Mouse (Mus musculus) A20 (cell line): Measurements from ENCODE around the gene Atp5l.
"Not testable (repeated sequence)": the region's sequence is repeated elsewhere in the genome, so short reads cannot be mapped to it uniquely, and the experiment has no call there.

Source experiments
- DNase-seq: peaks from one replicate; pipeline ENCODE4 v3.0.0-alpha.2; 2011; ENCODE audit warnings: low read depth, low spot score

Atp5l gene

DNA sequence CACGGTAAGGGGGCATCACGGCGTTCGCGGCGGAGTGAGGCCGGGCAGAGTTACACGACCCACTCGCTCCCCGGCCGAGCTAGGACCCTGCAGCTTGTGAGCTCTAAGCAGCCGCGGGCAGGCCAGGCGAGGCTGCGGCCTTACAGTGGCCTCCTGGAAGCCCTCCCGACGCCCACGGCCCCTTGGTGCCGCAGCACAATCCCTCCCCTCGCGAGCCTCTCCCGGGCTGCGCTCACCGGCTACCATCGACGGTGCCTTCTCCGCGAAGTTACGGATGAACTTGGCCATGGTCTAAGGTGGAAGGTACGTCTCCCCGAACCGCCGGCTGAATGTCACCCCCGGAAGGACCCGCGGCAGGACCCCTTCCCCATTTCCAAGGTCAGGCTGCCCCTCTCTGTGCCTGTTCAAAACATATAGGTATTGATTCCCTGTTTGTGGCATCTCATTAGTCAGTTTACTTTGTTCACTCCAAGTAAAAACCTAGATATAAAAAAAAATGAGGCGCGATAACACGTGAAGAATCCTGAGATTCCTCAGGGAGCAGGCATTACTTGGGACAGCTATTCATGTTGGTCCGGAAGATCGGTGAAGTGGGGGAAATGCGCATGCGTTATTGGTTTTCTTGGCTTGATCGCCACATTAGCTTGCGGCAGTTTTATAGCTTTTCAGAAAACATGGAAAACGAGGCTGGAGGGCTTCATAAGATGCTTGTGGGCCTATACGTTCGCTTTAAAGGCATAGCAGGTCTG is at the start of gene Atp5l:
Atp5l (minus strand) TSS at position 369 of the 749 bp plus-strand sequence.
- DNase-seq, result peak; percentile 96

- DNase-seq, result peak; percentile 26
These were observed 48.9 kb upstream of the Atp5l start for GRCm38 (mm10) chr9:44969450-44969849.

DNA sequence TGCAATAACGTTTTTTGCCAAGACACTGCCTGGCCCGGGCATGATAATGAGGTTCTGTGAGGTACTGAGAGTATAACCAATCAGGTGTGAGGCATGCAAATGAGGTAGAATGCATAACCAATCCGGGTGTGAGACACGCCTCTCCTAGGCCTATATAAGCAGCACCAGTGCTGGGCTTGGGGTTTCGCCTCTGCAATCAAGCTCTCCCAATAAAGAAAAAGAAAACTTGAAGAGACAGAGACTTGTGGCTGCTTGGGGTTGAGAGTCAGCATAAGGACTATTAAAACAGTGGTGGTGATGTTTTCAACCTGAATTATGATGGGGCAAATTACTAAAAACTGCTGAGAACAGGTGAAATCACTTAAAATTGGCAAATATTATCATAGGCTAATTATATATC is 47.2 kb upstream of the Atp5l start:
- DNase-seq, result not testable (repeated sequence)

DNA sequence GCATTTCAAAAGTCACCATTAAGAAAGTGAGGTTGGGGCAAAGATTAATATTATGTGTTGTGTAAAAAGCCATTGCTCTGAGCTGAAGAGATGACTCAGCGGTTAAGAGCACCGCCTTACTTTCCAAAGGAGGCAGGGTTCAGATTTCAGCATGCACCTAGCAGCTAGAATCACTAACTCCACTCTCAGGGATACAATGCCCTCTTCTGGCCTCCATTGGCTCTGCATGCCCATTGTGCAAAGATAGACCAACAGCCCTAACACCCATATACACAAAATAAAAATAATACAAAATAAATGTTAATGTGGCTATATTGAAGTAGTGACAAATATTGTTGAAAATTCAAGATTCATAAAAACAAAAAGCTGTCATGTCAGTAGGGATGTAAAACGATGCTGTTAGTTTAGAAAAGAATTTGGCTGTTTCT is 46.3 kb upstream of the Atp5l start:
- peak; percentile 85 for DNase-seq

DNA sequence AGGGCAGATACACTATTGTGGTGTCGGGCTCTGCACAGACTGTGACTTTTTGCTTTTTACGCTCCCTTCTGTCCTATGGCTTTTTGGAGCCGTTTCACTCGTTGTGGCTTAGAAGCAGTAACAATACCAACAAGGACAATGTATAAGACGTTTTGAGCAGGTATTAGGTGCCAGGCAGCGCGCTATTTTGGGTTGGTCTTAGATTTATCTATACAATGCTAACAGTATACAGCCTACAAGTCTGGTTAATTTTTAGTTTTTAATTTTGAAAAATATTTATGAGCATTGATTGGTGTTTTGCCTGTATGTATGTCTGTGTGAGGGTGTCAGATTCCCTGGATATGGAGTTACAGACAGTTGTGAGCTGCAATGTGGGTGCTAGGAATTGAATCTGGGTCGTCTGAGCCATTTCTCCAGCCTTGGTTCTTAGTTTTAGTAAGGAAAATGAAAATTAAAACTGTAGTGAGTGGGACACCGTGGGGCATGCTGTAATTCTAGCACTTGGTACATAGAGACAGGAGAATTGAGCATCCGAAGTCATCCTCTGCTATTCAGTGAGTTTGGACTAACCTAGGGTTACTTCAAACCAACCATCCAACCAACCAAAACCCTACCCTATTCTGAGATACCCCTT is 45.4 kb upstream of the Atp5l start:
- no peak for DNase-seq

- peak; percentile 99 for DNase-seq
These were observed 44.7 kb upstream of the Atp5l start, which contains the start of gene Ube4a for GRCm38 (mm10) chr9:44965126-44965832. Gene Ube4a (minus strand): TSS chr9:44965600.

DNA sequence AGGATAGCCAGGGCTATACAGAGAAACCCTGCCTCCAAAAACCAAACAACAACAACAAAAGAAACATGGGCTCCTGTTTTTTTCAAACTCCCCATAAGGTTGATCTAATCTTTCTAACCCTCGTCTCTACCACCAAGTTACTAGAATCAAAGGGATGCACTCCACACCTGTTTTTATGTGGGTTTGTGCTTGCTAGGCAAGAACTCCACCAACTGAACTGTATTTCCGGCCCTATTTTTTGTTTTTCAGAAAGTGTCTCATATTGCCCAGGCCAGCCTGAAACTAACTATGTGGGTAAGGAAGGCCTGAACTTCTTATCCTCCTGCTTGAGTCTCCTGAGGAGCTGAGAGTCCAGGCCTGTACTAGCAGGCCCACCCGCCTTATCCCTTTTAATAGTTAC is 33.9 kb upstream of the Atp5l start:
- no peak for DNase-seq

DNA sequence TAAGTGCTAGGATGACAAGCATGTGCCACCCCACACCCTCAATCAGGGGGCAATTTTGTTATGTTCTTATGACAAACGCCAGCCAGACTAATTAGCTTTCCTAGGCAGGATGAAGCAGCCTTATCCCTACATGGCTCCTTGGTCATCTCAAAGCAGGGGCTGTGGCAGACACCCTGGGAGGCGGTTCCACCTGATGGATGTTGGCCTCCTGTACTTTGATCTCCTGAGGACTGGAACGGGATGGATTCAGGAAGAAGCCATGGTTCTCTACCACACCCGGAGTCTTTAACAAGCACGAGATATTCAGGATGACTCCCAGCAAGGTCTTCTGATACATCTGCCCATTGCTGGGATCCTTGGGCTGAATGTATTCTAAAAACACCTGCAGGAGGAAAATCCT is 27.3 kb upstream of the Atp5l start:
- DNase-seq, result no peak

- no peak for DNase-seq
These were observed 25.7 kb upstream of the Atp5l start for GRCm38 (mm10) chr9:44946185-44946695.

DNA sequence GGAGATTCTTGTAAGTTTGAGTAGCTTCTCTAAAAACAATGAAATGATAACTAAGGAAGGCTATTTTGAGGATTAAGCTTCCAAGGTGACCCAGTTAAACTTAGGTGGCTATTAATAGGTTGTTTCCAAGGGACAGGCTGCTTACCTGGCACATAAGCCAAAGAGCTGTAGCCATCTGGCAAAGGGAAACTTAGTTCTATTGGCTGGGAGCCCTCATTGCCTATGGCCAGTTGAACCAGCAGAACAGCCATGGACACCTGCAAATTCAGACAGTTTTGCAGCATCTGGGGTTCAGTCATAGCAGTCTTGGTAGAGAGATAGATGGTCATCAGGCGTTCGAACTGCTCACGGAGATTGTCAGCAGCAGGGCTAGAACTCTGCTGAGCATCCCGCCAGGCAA is 21.9 kb upstream of the Atp5l start:
- DNase-seq, result no peak

DNA sequence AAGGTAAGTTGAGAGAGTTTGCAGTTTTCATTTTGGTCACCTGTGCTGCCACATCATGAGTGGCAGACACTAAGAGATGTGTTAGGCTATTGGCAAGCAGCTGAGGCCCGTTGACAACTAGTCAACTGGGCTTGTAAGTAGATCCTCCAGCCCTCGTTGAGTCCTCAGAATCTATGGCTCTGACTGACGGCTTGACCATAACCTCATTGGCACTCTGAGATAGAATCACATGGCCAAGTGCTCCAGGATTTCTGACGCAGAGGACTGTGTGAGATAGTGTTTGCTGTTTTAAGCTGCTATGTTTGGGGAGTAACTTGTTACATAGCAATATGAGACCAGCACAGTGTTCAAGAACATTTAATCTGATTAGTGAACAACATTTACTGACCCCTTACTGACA is 21.2 kb upstream of the Atp5l start:
- no peak for DNase-seq

DNA sequence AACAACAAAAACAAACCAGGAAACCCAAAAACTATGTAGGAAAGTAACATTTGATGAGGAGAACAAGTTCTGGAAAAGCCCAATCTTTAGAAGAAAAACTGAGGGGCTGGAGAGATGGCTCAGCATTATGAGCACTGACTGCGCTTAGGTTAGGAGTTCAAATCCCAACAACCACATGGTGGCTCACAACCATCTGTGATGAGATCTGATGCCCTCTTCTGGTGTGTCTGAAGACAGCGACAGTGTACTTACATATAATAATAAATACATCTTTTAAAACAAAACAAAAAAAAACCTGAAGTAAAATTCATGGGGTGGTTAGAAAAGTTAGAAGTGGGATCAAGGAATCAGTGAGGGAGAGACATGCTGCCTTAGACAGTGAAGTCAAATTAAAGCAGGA is 1.0 kb upstream of the Atp5l start:
- no peak for DNase-seq

DNA sequence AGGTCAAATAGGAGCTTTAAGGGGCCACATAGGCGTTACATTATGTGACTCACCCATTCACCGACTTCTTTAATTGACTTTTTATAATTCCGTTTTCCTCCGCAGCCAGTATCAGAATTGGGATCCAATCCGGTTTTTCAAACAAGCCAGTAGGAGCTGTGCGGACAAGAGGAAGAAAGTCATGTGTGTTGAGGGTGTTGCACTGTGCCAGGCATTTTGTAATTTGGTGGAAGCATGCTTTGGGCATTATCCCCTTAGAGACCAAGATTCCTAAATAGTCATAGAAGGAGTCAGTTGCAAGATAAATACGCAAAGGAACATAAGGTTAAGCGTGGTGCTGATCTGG is 554 bp upstream of the Atp5l start:
- DNase-seq, result no peak

GRCm38 (mm10) chr9:44919606-44920005 is 936 bp downstream of the Atp5l start:
- no peak for DNase-seq

- DNase-seq, result peak; percentile 71
These were observed 4.3 kb downstream of the Atp5l start for GRCm38 (mm10) chr9:44916196-44916595.

- no peak for DNase-seq
These were observed 5.8 kb downstream of the Atp5l start for GRCm38 (mm10) chr9:44914706-44915105.

DNA sequence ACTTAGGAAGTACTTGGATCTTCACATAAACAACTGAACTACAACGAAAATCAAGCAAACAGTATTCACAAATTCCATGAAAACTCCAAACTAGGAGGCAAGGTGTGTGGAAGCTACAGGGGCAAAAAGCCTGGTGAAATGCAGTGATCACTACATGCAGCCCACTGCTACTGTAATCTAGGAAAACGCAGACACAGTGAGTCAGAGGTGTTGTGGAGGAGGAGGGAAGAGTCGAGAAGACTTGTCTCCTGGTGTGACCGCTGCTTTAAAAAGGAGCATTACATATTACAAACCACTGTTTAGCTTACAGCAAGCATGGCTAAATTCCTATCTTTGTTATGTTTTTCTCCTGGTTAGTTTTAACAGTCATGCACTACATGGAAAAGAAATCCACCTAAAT is 9.2 kb downstream of the Atp5l start:
- no peak for DNase-seq

GRCm38 (mm10) chr9:44905620-44906019 is 14.9 kb downstream of the Atp5l start:
- DNase-seq, result no peak

GRCm38 (mm10) chr9:44904964-44905363 is 15.6 kb downstream of the Atp5l start:
- DNase-seq, result no peak

DNA sequence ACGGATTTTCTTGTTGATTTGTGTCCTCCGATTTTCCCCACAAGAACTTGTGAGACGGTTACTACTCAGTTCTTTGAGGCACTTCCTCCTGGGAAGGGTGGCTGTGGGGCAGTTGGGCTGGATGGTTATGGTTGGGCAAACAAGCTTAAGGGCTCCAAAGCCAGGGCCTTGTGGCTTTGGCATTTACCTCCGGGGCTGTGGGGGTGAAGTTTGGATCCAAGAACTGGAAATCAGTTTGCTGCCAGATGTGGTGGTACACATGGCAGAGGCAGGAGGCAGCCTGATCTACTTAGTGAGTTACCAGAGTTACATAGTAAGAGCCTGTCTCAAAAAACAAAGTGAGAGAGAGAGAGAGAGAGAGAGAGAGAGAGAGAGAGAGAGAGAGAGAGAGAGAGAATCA is 16.7 kb downstream of the Atp5l start:
- no peak for DNase-seq

DNA sequence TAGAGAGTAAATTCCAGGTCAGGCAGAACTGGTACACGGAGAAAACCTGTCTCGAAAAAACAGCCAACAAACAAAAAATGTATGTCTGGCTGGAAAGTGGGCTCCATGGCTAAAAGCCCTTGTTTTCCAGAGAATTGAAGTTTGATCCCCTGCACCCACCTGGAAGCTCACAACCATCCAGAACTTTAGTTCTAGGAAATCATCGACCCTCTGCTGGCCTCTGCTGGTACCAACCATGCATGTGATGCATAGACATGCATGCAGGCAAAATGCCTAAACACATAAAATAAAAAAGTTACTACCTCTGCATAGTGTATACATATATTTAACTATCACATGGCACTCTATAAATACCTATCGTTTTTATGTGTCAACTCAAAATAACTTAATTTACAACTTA is 20.1 kb downstream of the Atp5l start:
- DNase-seq, result no peak

- no peak for DNase-seq
These were observed 20.8 kb downstream of the Atp5l start for GRCm38 (mm10) chr9:44899716-44900115.

DNA sequence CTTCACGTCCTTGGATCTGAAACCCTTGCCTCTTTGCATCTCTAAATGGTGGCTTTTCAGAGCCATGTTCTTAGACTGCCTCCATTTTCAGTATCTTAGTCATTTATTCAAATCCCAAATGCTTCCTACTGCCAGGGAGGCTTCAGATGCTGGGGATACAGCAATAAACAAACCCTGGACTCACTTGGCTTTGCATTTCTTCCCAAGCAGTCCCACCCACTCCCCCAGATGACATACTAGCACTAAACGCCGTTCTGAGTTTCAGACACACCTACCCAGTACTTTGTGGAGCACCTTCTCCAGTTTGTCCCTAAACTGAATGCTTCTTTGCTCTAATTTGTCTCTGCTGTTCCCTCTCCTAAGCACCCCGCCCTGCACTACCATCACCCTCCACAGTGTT is 23.5 kb downstream of the Atp5l start:
- no peak for DNase-seq
